Mouse (Mus musculus): ENCODE data around the gene Abhd13.

DNA sequence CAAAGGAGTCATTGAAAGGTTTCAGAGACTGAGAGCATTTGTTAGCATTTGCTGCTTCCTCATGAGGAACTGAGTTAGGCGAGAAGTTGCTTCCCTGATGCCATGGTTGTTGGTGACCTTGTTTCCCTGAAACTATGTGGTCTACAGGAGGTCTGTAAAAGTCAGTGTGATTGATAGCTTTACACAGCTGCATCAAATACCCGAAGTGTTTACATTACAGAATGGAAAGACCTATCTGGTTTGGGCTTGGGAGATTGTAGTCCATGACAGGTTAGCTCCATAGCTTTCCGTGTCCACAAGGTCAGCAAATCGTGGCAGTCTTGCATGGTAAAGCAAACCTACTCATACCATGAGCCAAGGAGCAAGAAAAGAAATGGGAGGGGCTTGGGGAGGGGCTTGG lies 19.2 kb upstream of the Abhd13 start:
- TF ChIP-seq CTCF (IDR thresholded peaks at IDR 0.05; ENCODE audit: borderline replicate concordance, extremely low read depth, insufficient read depth, insufficient read length) (no peak), POLR2A (IDR thresholded peaks at IDR 0.05; ENCODE audit: borderline replicate concordance, extremely low read depth, insufficient read depth, insufficient read length, poor library complexity, severe bottlenecking) (no peak)
